Mouse (Mus musculus) C2C12 (cell line): Measurements from ENCODE around the gene Gad2. TPM values are rescaled to one million over a fixed set of nuclear protein-coding genes. Genes with fewer than 3 reads are reported as not detected.
A peak's percentile ranks its signal among the peaks of the same experiment; 100 is the strongest.

Experiments used
- H3K27me3 ChIP-seq: one replicate; pipeline ENCODE4 v1.6.1; 2011; ENCODE audit not compliant: control insufficient read depth, insufficient read depth, insufficient read length
- H3K36me3 ChIP-seq: one replicate; pipeline ENCODE4 v1.6.1; 2011; ENCODE audit not compliant: control insufficient read depth, insufficient read depth
- H3K4me3 ChIP-seq: one replicate; pipeline ENCODE4 v1.5.1; 2011; ENCODE audit warnings: mild to moderate bottlenecking, control low read depth; ENCODE audit not compliant: poor library complexity, insufficient read depth, severe bottlenecking
- H3K79me2 ChIP-seq: one replicate; pipeline ENCODE4 v1.6.1; 2011; ENCODE audit not compliant: control insufficient read depth, insufficient read depth
- H3K79me3 ChIP-seq: one replicate; pipeline ENCODE4 v1.6.1; 2011; ENCODE audit warnings: low read depth, control low read depth
- H3ac ChIP-seq: one replicate; pipeline ENCODE3; 2011; ENCODE audit warnings: low read depth; ENCODE audit not compliant: control insufficient read depth, insufficient read length
- CEBPB ChIP-seq: IDR thresholded peaks from one replicate; pipeline ENCODE4 v1.6.1; 2011; ENCODE audit warnings: low read depth, mild to moderate bottlenecking, control low read depth, moderate library complexity
- CTCF ChIP-seq: IDR thresholded peaks from one replicate; pipeline ENCODE4 v1.5.1; 2011; ENCODE audit not compliant: control insufficient read depth, insufficient read depth, insufficient read length
- FOSL1 ChIP-seq: IDR thresholded peaks from one replicate; pipeline ENCODE4 v1.8.0; 2011; ENCODE audit warnings: mild to moderate bottlenecking, low read length; ENCODE audit not compliant: poor library complexity, insufficient read depth, severe bottlenecking
- MAX ChIP-seq: IDR thresholded peaks from one replicate; pipeline ENCODE4 v1.6.1; 2011; ENCODE audit warnings: mild to moderate bottlenecking, control low read depth
- MYOD1 ChIP-seq: IDR thresholded peaks from one replicate; pipeline ENCODE4 v1.6.1; 2011; ENCODE audit warnings: low read depth; ENCODE audit not compliant: control insufficient read depth, insufficient read length
- MYOG ChIP-seq: IDR thresholded peaks from one replicate; pipeline ENCODE4 v1.6.1; 2011; ENCODE audit not compliant: control insufficient read depth, insufficient read length; ENCODE audit errors: extremely low read depth
- USF1 ChIP-seq: IDR thresholded peaks from one replicate; pipeline ENCODE4 v1.6.1; 2011; ENCODE audit warnings: low read depth, mild to moderate bottlenecking, control low read depth, moderate library complexity
- polyA plus RNA-seq: library from polyadenylated mRNA; unstranded; fragments of >200 nt; fragmentation: generic; extraction: Trizol; gene quantifications from one replicate; pipeline ENCODE4 v1.2.1, GENCODE M21; 2012; ENCODE audit warnings: missing spikeins

The Gad2 gene
- polyA plus RNA-seq, 1 experiment: not detected

DNA sequence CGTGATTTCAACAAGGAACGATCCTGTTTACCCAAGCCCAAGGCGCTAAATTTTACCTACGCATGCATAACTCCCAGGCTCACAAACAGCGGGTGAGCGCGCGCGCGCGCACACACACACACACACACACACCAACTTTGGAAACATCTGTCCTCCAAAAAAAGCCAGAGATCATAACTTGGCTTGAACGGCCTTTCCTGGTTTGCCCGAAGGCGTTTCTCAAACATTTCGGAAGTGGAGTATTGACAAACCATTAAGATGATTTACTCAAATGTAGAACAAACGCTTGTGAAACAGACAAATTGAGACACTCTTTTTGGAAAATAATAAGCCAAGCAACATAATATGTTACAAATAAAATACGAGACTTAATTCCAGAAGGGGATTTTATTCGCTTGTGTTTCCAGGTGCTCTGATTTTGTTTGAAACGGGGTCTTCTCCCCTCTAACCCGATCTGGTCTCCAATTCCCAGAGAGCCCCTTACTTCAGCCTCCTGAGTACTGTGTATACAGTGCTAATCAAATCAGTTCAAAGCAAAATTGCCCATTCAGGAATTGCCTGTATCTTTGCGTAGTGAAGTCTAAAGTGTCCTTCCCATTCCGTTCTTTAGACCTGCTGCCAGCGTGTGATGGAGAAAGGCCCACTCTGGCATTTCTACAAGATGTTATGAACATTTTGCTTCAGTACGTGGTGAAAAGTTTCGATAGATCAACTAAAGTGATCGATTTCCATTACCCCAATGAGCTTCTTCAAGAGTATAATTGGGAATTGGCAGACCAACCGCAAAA lies 2.4 kb downstream of the Gad2 start:
- Histone ChIP-seq H3K79me3 (no peaks in the 10 kb centered on the region), H3K27me3 (peaks cover 38% of the 10 kb centered on the region), H3K4me3 (no peak overlapping the region), H3ac (no peak overlapping the region), H3K36me3 (no peaks in the 10 kb centered on the region), H3K79me2 (no peaks in the 10 kb centered on the region)
- TF ChIP-seq FOSL1 (no peak), MYOD1 (no peak), USF1 (no peak), MAX (no peak), CEBPB (no peak), MYOG (no peak), CTCF (no peak)

DNA sequence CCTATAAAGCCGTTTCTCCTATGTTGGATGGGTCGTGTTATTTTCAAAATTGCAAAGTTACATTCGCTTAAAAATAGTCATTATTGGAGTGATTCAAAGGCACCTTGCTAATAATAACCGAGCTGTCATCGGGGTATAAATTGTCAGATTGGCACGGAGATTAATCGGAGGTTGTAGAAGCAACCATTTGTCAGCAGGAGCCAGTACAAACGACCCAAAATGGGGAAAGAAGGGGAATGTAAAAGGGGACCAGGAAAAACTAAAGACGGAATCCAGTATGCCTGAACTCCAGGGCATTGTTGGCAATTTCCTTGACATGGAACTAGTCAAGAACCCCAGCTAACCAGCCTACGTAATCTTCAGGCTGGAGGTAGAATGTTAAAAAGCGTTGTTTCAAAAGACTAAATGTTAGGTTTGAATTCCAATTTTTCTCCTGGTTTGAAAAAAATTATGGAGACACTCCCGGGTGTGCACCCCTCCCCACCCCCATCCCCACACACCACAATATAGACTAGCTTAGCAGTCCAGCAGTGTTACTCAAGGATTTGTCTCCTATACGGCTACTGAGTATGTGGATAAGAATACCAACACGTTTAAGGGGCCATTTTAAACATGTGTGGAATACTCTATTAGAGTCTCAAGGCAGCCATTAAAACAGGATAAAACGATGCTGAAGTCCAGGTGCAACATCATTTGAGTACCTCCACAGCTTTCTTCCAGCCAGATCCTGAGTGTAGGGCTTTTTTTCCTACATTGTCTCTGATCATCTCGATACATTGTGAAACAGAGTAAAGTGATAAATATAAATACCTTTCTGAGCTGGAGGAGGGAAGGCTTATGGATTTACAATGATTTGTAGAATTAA lies 3.3 kb downstream of the Gad2 start:
- H3K36me3 ChIP-seq: no peaks in the 10 kb centered on the region
- H3ac ChIP-seq: no peak overlapping the region
- H3K4me3 ChIP-seq: no peak overlapping the region
- H3K79me2 ChIP-seq: no peaks in the 10 kb centered on the region
- H3K27me3 ChIP-seq: peaks cover 34% of the 10 kb centered on the region
- TF ChIP-seq FOSL1: no peak
- TF ChIP-seq CEBPB: no peak
- TF ChIP-seq MYOG: no peak
- TF ChIP-seq MAX: no peak
- TF ChIP-seq CTCF: no peak
- TF ChIP-seq USF1: no peak
- no peak for TF ChIP-seq MYOD1
- H3K79me3 ChIP-seq: no peaks in the 10 kb centered on the region

DNA sequence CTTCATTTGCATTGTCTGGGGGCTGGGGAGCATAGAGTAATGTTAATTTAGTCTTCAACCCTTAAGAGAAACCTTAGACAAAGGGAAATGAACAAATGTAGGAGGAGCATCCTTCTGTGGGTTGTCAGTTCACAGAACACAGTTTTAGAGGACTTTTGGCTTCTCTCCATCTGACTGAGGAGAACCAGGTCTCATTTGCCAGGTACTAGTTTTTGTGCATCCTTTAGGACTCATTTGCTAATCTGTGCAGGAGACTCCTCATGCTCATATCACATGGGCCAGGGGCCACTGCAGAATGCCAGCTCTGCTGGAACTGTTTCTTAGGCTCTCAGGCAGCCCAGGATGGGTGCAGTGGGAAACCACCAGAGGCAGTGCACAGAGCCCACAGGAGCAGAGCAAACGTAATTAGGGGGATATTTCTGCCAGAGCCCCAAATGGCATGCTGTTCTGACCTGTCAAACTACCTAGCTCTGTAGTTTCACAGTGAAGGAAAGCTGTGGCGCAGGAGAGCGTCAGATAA lies 5.2 kb downstream of the Gad2 start:
- H3K4me3 ChIP-seq: no peak overlapping the region
- H3K79me3 ChIP-seq: no peaks in the 10 kb centered on the region
- TF ChIP-seq MYOD1 (no peak), MAX (no peak), FOSL1 (no peak), USF1 (no peak), CEBPB (no peak), MYOG (no peak), CTCF (no peak)
- no peaks in the 10 kb centered on the region for H3K36me3 ChIP-seq
- no peaks in the 10 kb centered on the region for H3K79me2 ChIP-seq
- H3ac ChIP-seq: no peak overlapping the region
- peaks cover 21% of the 10 kb centered on the region for H3K27me3 ChIP-seq

DNA sequence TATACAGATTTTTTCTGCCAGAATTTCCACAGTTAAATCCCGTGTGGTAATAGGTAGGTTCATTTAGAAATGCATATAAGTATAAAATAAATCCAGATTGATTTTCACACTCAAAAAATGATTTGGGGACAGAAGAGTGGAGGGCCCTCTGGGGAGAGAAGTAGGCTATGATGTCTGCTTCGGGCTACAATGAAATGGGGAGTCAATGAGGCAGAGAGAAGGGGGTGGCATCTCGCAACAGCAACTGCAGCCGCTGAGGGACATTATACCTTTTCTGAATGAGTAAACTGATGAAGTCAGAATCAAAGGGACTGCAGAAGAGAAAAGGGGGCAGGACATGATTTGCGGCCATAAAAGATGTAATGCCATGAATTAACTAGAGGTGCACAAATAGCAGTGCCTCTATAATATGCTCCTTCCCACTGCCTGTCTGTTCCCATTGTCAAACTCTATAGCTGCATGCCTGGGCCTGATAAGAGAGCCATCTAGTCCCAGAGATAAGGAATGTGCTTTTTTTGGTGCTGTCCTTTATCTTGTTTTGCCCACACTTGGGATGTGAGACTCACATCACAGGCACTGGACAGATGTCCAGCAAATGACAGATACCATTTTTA lies 5.9 kb downstream of the Gad2 start:
- Histone ChIP-seq H3K79me3 (no peaks in the 10 kb centered on the region), H3K27me3 (peaks cover 14% of the 10 kb centered on the region), H3K79me2 (no peaks in the 10 kb centered on the region), H3ac (no peak overlapping the region), H3K4me3 (no peak overlapping the region), H3K36me3 (no peaks in the 10 kb centered on the region)
- TF ChIP-seq MYOG: no peak
- no peak for TF ChIP-seq MAX
- no peak for TF ChIP-seq CEBPB
- TF ChIP-seq CTCF: no peak
- TF ChIP-seq FOSL1: no peak
- TF ChIP-seq MYOD1: no peak
- no peak for TF ChIP-seq USF1

DNA sequence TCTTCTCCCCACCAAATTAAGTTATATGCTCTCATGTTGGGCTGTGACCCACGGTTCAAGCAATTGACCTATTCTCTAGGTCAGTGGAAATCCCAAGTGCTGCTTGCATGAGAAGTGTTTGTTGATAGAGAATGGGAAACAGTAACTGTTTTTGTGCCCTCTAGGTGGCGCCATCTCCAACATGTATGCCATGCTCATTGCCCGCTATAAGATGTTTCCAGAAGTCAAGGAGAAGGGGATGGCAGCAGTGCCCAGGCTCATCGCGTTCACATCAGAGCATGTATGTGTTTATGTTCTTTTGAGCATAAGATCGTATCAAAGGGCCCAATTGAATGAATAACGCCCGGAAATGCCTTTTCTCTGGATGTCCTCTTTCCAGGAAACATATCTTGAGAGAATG lies 12.8 kb downstream of the Gad2 start:
- no peaks in the 10 kb centered on the region for H3K79me2 ChIP-seq
- TF ChIP-seq USF1: no peak
- TF ChIP-seq MYOG: no peak
- TF ChIP-seq CTCF: peak; percentile 19
- TF ChIP-seq MYOD1: no peak
- no peak for TF ChIP-seq MAX
- TF ChIP-seq CEBPB: no peak
- H3ac ChIP-seq: no peak overlapping the region
- no peaks in the 10 kb centered on the region for H3K36me3 ChIP-seq
- no peak overlapping the region for H3K4me3 ChIP-seq
- H3K27me3 ChIP-seq: no peaks in the 10 kb centered on the region
- no peaks in the 10 kb centered on the region for H3K79me3 ChIP-seq
